Mouse (Mus musculus): ENCODE data around the gene Wfdc21. TPM values are rescaled to one million over a fixed set of nuclear protein-coding genes. Genes with fewer than 3 reads are reported as not detected.

Gene Wfdc21
- polyA plus RNA-seq, 1 experiment: not detected

DNA sequence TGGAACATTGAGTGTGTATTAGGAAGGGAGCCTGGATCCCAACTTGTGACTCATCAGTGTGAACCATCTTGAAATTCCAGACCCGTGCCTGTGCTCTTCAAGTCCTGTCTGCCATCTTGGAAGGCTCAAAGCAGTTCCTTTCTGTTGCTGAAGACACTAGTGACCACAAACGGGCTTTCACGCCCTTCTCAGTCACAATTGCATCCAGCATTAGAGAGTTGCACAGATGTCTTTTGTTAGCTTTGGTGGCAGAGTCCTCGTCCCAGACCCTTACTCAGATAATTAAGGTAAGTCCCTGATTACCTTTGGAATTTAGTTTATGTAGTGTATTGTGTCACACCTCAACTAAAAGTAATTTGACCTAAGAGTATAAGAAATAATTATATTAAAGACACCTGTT lies 22.2 kb downstream of the Wfdc21 start:
- Histone ChIP-seq H3K9ac (ENCODE audit: low read depth, poor library complexity, severe bottlenecking) (no peak overlapping the region), H3K4me1 (ENCODE audit: control insufficient read depth, insufficient read depth, low read length) (no peaks in the 10 kb centered on the region), H3K27ac (ENCODE audit: insufficient read depth, low read length) (no peak overlapping the region), H3K27me3 (ENCODE audit: control insufficient read depth, insufficient read depth, low read length, poor library complexity, severe bottlenecking) (no peaks in the 10 kb centered on the region), H3K36me3 (ENCODE audit: control insufficient read depth, insufficient read depth, low read length, poor library complexity, severe bottlenecking) (peaks cover 53% of the 10 kb centered on the region), H3K4me3 (ENCODE audit: low read depth, low read length) (no peak overlapping the region), H3K9me3 (replicated peaks; ENCODE audit: control insufficient read depth, insufficient read depth, low read length, poor library complexity, severe bottlenecking) (no peaks in the 10 kb centered on the region)
- no peak for TF ChIP-seq CTCF (IDR thresholded peaks at IDR 0.05; ENCODE audit: low read depth, low read length)
- TF ChIP-seq POLR2A (IDR thresholded peaks at IDR 0.05; ENCODE audit: insufficient read depth, low read length): no peak
- no peak for TF ChIP-seq EP300 (IDR thresholded peaks at IDR 0.05; ENCODE audit: insufficient read depth, low read depth, low read length)

DNA sequence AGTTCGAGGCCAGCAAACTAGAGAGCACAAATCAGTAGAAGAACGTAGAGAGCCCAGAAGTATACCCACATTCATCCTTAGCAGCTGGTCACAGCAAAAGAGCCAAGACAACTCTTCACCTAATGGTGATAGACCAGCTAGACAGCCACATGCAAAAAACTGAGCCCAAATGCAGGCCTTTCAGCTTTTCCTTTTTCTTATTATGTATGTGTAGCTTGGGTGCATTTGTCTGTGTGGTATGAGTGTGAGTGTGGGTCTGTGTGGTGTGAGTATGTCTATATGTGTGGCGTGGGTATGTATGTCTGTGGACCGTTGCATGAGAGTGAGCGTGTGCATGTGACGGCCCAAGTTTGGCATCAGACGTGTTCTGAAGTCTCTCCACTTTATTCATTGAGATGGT lies 24.3 kb downstream of the Wfdc21 start:
- Histone ChIP-seq H3K9me3 (replicated peaks; ENCODE audit: control insufficient read depth, insufficient read depth, low read length, poor library complexity, severe bottlenecking) (no peaks in the 10 kb centered on the region), H3K4me1 (ENCODE audit: control insufficient read depth, insufficient read depth, low read length) (peaks cover 2% of the 10 kb centered on the region), H3K9ac (ENCODE audit: low read depth, poor library complexity, severe bottlenecking) (no peak overlapping the region), H3K36me3 (ENCODE audit: control insufficient read depth, insufficient read depth, low read length, poor library complexity, severe bottlenecking) (peaks cover 46% of the 10 kb centered on the region), H3K27ac (ENCODE audit: insufficient read depth, low read length) (no peak overlapping the region), H3K4me3 (ENCODE audit: low read depth, low read length) (no peak overlapping the region), H3K27me3 (ENCODE audit: control insufficient read depth, insufficient read depth, low read length, poor library complexity, severe bottlenecking) (no peaks in the 10 kb centered on the region)
- TF ChIP-seq POLR2A (IDR thresholded peaks at IDR 0.05; ENCODE audit: insufficient read depth, low read length) (no peak), CTCF (IDR thresholded peaks at IDR 0.05; ENCODE audit: low read depth, low read length) (no peak), EP300 (IDR thresholded peaks at IDR 0.05; ENCODE audit: insufficient read depth, low read depth, low read length) (no peak)

DNA sequence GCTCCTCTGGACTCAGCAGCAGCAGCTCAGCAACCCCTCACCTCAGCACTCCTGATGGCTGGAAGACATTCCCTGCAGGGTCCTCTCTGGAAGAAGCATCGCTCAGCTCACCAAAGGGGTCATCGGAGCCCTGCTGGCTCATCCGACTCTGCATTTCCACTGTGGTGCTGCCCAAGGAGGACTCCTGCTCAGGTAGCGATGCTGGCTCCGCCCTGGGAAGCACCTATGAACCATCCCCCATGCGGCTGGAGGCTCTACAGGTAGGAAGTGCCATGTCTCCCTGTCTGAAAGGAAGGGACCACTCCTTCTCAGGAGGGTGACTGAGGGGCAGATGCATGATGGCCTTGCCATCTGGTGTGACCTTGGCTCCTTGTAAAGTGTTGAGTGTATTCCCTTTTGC lies 25.6 kb downstream of the Wfdc21 start:
- no peak overlapping the region for H3K4me3 ChIP-seq (ENCODE audit: low read depth, low read length)
- H3K4me1 ChIP-seq (ENCODE audit: control insufficient read depth, insufficient read depth, low read length): peaks cover 2% of the 10 kb centered on the region
- H3K9me3 ChIP-seq (replicated peaks; ENCODE audit: control insufficient read depth, insufficient read depth, low read length, poor library complexity, severe bottlenecking): no peaks in the 10 kb centered on the region
- no peak for TF ChIP-seq EP300 (IDR thresholded peaks at IDR 0.05; ENCODE audit: insufficient read depth, low read depth, low read length)
- TF ChIP-seq CTCF (IDR thresholded peaks at IDR 0.05; ENCODE audit: low read depth, low read length): no peak
- TF ChIP-seq POLR2A (IDR thresholded peaks at IDR 0.05; ENCODE audit: insufficient read depth, low read length): no peak
- no peak overlapping the region for H3K27ac ChIP-seq (ENCODE audit: insufficient read depth, low read length)
- H3K36me3 ChIP-seq (ENCODE audit: control insufficient read depth, insufficient read depth, low read length, poor library complexity, severe bottlenecking): peaks cover 37% of the 10 kb centered on the region
- no peaks in the 10 kb centered on the region for H3K27me3 ChIP-seq (ENCODE audit: control insufficient read depth, insufficient read depth, low read length, poor library complexity, severe bottlenecking)
- no peak overlapping the region for H3K9ac ChIP-seq (ENCODE audit: low read depth, poor library complexity, severe bottlenecking)

DNA sequence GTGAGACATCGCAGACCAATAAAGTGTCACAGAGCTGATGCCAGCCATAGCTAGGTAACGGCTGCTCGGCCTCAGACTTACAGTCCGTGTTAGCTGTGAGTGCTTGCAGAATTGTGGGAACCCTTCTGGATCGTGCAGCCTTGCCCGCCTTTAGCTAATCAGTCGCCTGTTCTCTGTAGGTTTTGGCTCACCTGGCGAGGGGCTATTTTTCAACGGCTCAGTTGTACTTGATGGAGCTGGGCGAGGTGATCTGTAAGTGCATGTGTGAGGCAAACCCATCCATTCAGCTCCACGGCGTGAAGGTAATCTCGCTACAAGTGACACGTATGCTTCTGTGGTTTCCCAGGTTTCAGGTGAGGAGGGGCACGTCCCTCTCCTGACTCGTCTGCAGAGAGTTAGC lies 27.0 kb downstream of the Wfdc21 start:
- H3K9me3 ChIP-seq (replicated peaks; ENCODE audit: control insufficient read depth, insufficient read depth, low read length, poor library complexity, severe bottlenecking): no peaks in the 10 kb centered on the region
- peaks cover 2% of the 10 kb centered on the region for H3K4me1 ChIP-seq (ENCODE audit: control insufficient read depth, insufficient read depth, low read length)
- H3K36me3 ChIP-seq (ENCODE audit: control insufficient read depth, insufficient read depth, low read length, poor library complexity, severe bottlenecking): peaks cover 27% of the 10 kb centered on the region

DNA sequence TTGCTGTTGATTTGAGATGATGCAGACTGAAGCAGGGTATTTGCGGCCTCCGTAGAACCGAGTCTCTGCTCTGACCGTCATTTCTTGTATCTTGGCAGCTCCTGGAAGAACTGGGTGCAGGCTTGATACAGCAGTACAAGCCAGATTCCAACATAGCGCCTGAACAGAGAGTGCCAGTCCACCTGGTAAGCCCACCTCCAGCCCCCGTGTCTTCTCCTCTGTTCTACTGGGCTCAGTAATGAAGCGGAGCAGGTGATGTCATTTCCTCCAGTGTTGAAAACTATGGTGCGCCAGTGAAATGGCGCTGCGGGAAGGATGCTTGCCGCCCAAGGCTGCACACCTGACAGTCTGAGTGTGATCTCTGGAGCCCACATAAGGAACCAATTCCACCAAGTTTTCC lies 27.6 kb downstream of the Wfdc21 start:
- Histone ChIP-seq H3K9me3 (replicated peaks; ENCODE audit: control insufficient read depth, insufficient read depth, low read length, poor library complexity, severe bottlenecking) (no peaks in the 10 kb centered on the region), H3K36me3 (ENCODE audit: control insufficient read depth, insufficient read depth, low read length, poor library complexity, severe bottlenecking) (peaks cover 31% of the 10 kb centered on the region), H3K4me1 (ENCODE audit: control insufficient read depth, insufficient read depth, low read length) (peaks cover 2% of the 10 kb centered on the region), H3K4me3 (ENCODE audit: low read depth, low read length) (no peak overlapping the region), H3K27me3 (ENCODE audit: control insufficient read depth, insufficient read depth, low read length, poor library complexity, severe bottlenecking) (no peaks in the 10 kb centered on the region), H3K9ac (ENCODE audit: low read depth, poor library complexity, severe bottlenecking) (no peak overlapping the region), H3K27ac (ENCODE audit: insufficient read depth, low read length) (no peak overlapping the region)
- TF ChIP-seq CTCF (IDR thresholded peaks at IDR 0.05; ENCODE audit: low read depth, low read length) (no peak), EP300 (IDR thresholded peaks at IDR 0.05; ENCODE audit: insufficient read depth, low read depth, low read length) (no peak), POLR2A (IDR thresholded peaks at IDR 0.05; ENCODE audit: insufficient read depth, low read length) (no peak)

More for the DNA sequence above, 27.0 kb downstream of the Wfdc21 start:
- Histone ChIP-seq H3K9ac (ENCODE audit: low read depth, poor library complexity, severe bottlenecking) (no peak overlapping the region), H3K27me3 (ENCODE audit: control insufficient read depth, insufficient read depth, low read length, poor library complexity, severe bottlenecking) (no peaks in the 10 kb centered on the region), H3K4me3 (ENCODE audit: low read depth, low read length) (no peak overlapping the region), H3K27ac (ENCODE audit: insufficient read depth, low read length) (no peak overlapping the region)
- no peak for TF ChIP-seq EP300 (IDR thresholded peaks at IDR 0.05; ENCODE audit: insufficient read depth, low read depth, low read length)

DNA sequence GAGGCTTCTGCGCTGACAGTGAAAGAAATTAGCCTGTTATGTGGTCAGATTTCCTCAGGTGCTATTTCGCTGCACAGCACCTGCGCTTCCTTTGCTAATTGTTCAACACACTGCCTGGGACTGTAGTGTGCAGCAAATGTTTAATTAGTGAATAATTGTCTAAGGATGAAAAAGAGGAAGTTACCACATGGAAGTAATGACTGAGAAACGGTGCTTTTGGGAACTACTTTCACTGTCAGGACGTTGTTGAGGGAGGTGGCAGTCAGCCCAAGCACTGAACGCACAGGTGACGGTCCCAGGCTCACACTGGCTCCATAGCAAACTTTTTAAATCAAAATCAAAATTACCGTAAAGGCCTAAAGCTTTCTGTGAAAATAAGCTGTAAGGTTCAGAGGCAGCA lies 30.1 kb downstream of the Wfdc21 start:
- no peak for TF ChIP-seq POLR2A (IDR thresholded peaks at IDR 0.05; ENCODE audit: insufficient read depth, low read length)
- TF ChIP-seq CTCF (IDR thresholded peaks at IDR 0.05; ENCODE audit: low read depth, low read length): no peak
- no peak for TF ChIP-seq EP300 (IDR thresholded peaks at IDR 0.05; ENCODE audit: insufficient read depth, low read depth, low read length)
- peaks cover 38% of the 10 kb centered on the region for H3K36me3 ChIP-seq (ENCODE audit: control insufficient read depth, insufficient read depth, low read length, poor library complexity, severe bottlenecking)

More for the DNA sequence above, 30.1 kb downstream of the Wfdc21 start:
- Histone ChIP-seq H3K27ac (ENCODE audit: insufficient read depth, low read length) (no peak overlapping the region), H3K9ac (ENCODE audit: low read depth, poor library complexity, severe bottlenecking) (no peak overlapping the region), H3K9me3 (replicated peaks; ENCODE audit: control insufficient read depth, insufficient read depth, low read length, poor library complexity, severe bottlenecking) (no peaks in the 10 kb centered on the region), H3K4me1 (ENCODE audit: control insufficient read depth, insufficient read depth, low read length) (peaks cover 2% of the 10 kb centered on the region), H3K27me3 (ENCODE audit: control insufficient read depth, insufficient read depth, low read length, poor library complexity, severe bottlenecking) (no peaks in the 10 kb centered on the region), H3K4me3 (ENCODE audit: low read depth, low read length) (no peak overlapping the region)

Measured in ES-Bruce4 (cell line).